Mouse (Mus musculus): ENCODE measurements at regions not wholly inside any gene's neighbourhood (a gene's known extent, or its start where the extent isn't known, plus 50 kb on each side); places are given as distances from the start of the nearest gene placed in this dataset.

DNA sequence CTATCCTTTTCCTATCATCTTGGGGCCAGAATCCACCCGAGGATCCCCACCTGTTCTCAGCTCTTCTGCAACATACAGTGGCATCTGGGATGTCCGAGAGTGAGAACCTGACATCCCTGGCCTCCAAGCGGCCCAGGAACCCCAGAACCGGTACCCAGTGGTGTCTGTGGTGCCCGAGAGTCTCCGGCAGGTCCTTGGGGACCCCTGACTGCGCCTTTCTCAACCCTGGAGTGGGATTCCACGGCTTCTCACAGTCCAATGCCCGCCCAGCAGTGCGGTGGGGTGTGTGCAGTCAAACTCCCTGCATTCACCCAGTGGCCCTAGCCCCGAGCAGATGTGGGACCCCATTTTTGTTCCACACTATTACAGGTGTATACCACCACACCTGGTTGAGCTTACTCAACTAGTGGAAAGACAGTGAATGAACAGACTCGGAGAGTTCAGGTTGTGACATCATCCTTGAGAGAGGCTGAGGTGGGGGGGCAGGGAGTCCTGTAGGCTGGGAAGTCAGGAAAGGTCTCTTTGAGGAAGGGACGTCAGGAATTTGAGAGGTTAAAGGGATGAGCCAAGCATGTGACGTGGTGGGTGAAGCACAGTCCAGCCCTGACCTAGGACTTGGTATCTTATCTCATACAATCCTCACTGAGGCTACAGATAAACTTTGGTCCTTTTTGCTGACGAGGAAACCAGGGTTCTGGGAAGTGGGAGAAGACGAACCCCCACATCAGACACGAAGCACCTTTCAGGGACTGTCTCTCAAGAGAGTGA lies 67.2 kb downstream of the Dmrta2 start:
- TF ChIP-seq USF1 (IDR thresholded peaks at IDR 0.05; ENCODE audit: low read depth) (no peak), MYOG (IDR thresholded peaks at IDR 0.05; ENCODE audit: control insufficient read depth in 1 of 3, insufficient read depth in 1 of 3, insufficient read length in 2 of 3, low read depth in 2 of 3) (no peak)
